In the genomic region with DNA sequence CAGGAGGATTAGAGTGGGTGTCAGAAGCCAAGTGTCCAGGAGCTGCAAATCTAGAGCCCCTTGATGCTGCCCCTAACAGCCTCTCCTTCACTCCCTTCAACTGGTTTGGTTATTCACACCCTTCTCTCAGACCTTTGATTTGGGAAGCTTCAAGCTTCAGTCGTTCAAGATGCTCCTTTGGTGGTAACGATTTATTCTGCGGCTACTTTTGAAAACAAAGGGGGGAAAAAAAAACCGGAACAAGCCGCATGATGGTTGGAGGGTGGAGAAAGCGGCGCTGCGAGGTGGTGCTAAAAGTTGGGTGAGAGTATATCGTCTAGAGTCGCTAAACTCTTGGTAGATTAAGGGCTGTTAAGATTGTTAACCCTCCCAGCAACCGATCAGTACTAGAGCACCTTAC, we compare ENCODE assay signal across 8 mouse cellular contexts. TPM values are rescaled to one million over a fixed set of nuclear protein-coding genes. Genes with fewer than 3 reads are reported as not detected.
DNase-seq lines count a peak whose midpoint lies in the region; ATAC-seq and TF ChIP-seq lines count a peak whose summit lies in the region.

No protein-coding gene starts in this region.

- H3K27ac ChIP-seq in lung, postnatal 0 days (ENCODE audit: low read length) = peak overlapping the region; percentile 47; the same call in 1 of the 2 replicates
- H3K27ac ChIP-seq in embryonic facial prominence, embryonic 13.5 days = 0 out of 2 replicates have a peak overlapping the region, but pooled peaks have one; percentile 62
- H3K27ac ChIP-seq in limb, embryonic 11.5 days (replicated peaks; ENCODE audit: low read depth, low read length) = no peak overlapping the region
- no peak overlapping the region for H3K27ac ChIP-seq in neural tube, embryonic 15.5 days (replicated peaks)

- DNase-seq in lung, postnatal 0 days (ENCODE audit: low spot score) = no peak
- no peak for DNase-seq in lung, adult 18-20 months
- no peak for DNase-seq in limb, embryonic 11.5 days (ENCODE audit: low spot score)
- DNase-seq in cerebellum, postnatal 4 days (ENCODE audit: low spot score in 2 of 2) = no peak
- DNase-seq in thymus, adult 18-20 months = no peak
- DNase-seq in urinary bladder, postnatal 14 days (ENCODE audit: low spot score) = no peak

- TF ChIP-seq CTCF in lung, postnatal 0 days (IDR thresholded peaks at IDR 0.05) = no peak

- no peaks in the 10 kb centered on the region for H3K9me3 ChIP-seq in lung, postnatal 0 days (ENCODE audit: low read length)
- H3K9me3 ChIP-seq in embryonic facial prominence, embryonic 13.5 days = no peaks in the 10 kb centered on the region
- no peaks in the 10 kb centered on the region for H3K9me3 ChIP-seq in limb, embryonic 11.5 days (ENCODE audit: control insufficient read depth, low read length)
- no peaks in the 10 kb centered on the region for H3K9me3 ChIP-seq in neural tube, embryonic 15.5 days (replicated peaks)

- peak overlapping the region; percentile 69 for H3K4me3 ChIP-seq in lung, postnatal 0 days (ENCODE audit: low read depth, low read length)
- H3K4me3 ChIP-seq in embryonic facial prominence, embryonic 13.5 days = peak overlapping the region; percentile 67
- H3K4me3 ChIP-seq in limb, embryonic 11.5 days (ENCODE audit: low read depth, low read length) = peak overlapping the region; percentile 66
- peak overlapping the region; percentile 55 for H3K4me3 ChIP-seq in neural tube, embryonic 15.5 days (replicated peaks)

- ATAC-seq in lung, postnatal 0 days = no peak
- no peak for ATAC-seq in embryonic facial prominence, embryonic 13.5 days (ENCODE audit: insufficient number of reproducible peaks, insufficient read depth, low FRiP score, low TSS enrichment, low read depth)
- ATAC-seq in limb, embryonic 11.5 days (ENCODE audit: insufficient number of reproducible peaks, low FRiP score, low TSS enrichment, low read depth) = no peak
- no peak for ATAC-seq in neural tube, embryonic 15.5 days (ENCODE audit: low FRiP score)

- TF ChIP-seq EP300 in lung, postnatal 0 days (IDR thresholded peaks at IDR 0.05) = no peak

- peak overlapping the region; percentile 91 for H3K4me2 ChIP-seq in lung, postnatal 0 days (replicated peaks; ENCODE audit: low read depth, low read length)
- H3K4me2 ChIP-seq in embryonic facial prominence, embryonic 13.5 days = peak overlapping the region; percentile 98
- H3K4me2 ChIP-seq in limb, embryonic 11.5 days (ENCODE audit: low read depth, severe bottlenecking) = peak overlapping the region; percentile 97
- H3K4me2 ChIP-seq in neural tube, embryonic 15.5 days = peak overlapping the region; percentile 99

- H3K4me1 ChIP-seq in lung, postnatal 0 days (ENCODE audit: insufficient read depth, low read depth, low read length) = peaks cover 13% of the 10 kb centered on the region; the same call in 1 of the 2 replicates
- peaks cover 42% of the 10 kb centered on the region for H3K4me1 ChIP-seq in embryonic facial prominence, embryonic 13.5 days
- peaks cover 20% of the 10 kb centered on the region for H3K4me1 ChIP-seq in limb, embryonic 11.5 days (ENCODE audit: control insufficient read depth, insufficient read depth, low read length)
- peaks cover 22% of the 10 kb centered on the region for H3K4me1 ChIP-seq in neural tube, embryonic 15.5 days

- WGBS in lung, postnatal 0 days = 1% methylated on average over 11 of the region's 11 CpGs
- WGBS in embryonic facial prominence, embryonic 13.5 days = 2% methylated on average over 11 of the region's 11 CpGs
- WGBS in limb, embryonic 11.5 days = 1% methylated on average over 11 of the region's 11 CpGs
- WGBS in neural tube, embryonic 15.5 days = 3% methylated on average over 11 of the region's 11 CpGs

- H3K36me3 ChIP-seq in lung, postnatal 0 days (ENCODE audit: insufficient read depth, low read length) = no peaks in the 10 kb centered on the region
- H3K36me3 ChIP-seq in embryonic facial prominence, embryonic 13.5 days = no peaks in the 10 kb centered on the region
- H3K36me3 ChIP-seq in limb, embryonic 11.5 days (ENCODE audit: control insufficient read depth, insufficient read depth, low read length) = no peaks in the 10 kb centered on the region
- H3K36me3 ChIP-seq in neural tube, embryonic 15.5 days = no peaks in the 10 kb centered on the region

- H3K27me3 ChIP-seq in lung, postnatal 0 days (replicated peaks; ENCODE audit: insufficient read depth, low read length) = peaks cover 24% of the 10 kb centered on the region
- H3K27me3 ChIP-seq in embryonic facial prominence, embryonic 13.5 days = peaks cover 64% of the 10 kb centered on the region
- H3K27me3 ChIP-seq in limb, embryonic 11.5 days (ENCODE audit: control insufficient read depth, insufficient read depth, low read length) = no peaks in the 10 kb centered on the region
- peaks cover 69% of the 10 kb centered on the region for H3K27me3 ChIP-seq in neural tube, embryonic 15.5 days (replicated peaks)

- peak overlapping the region; percentile 43 for H3K9ac ChIP-seq in lung, postnatal 0 days (replicated peaks; ENCODE audit: low read depth)
- peak overlapping the region; percentile 80 for H3K9ac ChIP-seq in embryonic facial prominence, embryonic 13.5 days
- peak overlapping the region; percentile 86 for H3K9ac ChIP-seq in limb, embryonic 11.5 days (ENCODE audit: low read length)
- H3K9ac ChIP-seq in neural tube, embryonic 15.5 days (replicated peaks) = peak overlapping the region; percentile 51; the same call in 1 of the 2 replicates

RNA-seq across cellular contexts. Expression of a gene that starts 3.5 kb away (rescaled TPM):
- 2.1 and 2.9 TPM in 2 replicates for polyA plus RNA-seq in lung, postnatal 0 days (2015; fragmentation: Nextera tagmentation; extraction: Ambion mirVana)
- 5.7 and 6.5 TPM in 2 replicates for polyA plus RNA-seq in embryonic facial prominence, embryonic 13.5 days (2015; fragmentation: Nextera tagmentation; extraction: Ambion mirVana)
- polyA plus RNA-seq in limb, embryonic 11.5 days (2014; fragmentation: Nextera tagmentation; extraction: Ambion mirVana) = 4.3 and 4.4 TPM in 2 replicates
- 1.1 and 3.6 TPM in 2 replicates for polyA plus RNA-seq in neural tube, embryonic 15.5 days (2015; fragmentation: Nextera tagmentation; extraction: Ambion mirVana)

Comparison
In these comparisons a context has a peak if more than half of its experiments do, and no peak if none do; other contexts are left out.
1. H3K27ac ChIP-seq: peak in lung, postnatal 0 days (single experiment) and embryonic facial prominence, embryonic 13.5 days (single experiment); none in limb, embryonic 11.5 days (single experiment) and neural tube, embryonic 15.5 days (single experiment).
2. Peak in every context shown above with its lines, with median percentiles within 50 percentile points of each other: H3K4me2 ChIP-seq, H3K4me3 ChIP-seq and H3K9ac ChIP-seq.